Mouse (Mus musculus) ovary, postnatal 36 days (tissue): ENCODE data around the gene Vps50.
"Not testable (repeated sequence)": the region's sequence is repeated elsewhere in the genome, so short reads cannot be mapped to it uniquely, and the experiment has no call there.

Source experiments
- DNase-seq: peaks from one replicate; pipeline ENCODE4 v3.0.0; 2022; ENCODE audit warnings: low spot score, mixed read lengths

Gene Vps50

DNA sequence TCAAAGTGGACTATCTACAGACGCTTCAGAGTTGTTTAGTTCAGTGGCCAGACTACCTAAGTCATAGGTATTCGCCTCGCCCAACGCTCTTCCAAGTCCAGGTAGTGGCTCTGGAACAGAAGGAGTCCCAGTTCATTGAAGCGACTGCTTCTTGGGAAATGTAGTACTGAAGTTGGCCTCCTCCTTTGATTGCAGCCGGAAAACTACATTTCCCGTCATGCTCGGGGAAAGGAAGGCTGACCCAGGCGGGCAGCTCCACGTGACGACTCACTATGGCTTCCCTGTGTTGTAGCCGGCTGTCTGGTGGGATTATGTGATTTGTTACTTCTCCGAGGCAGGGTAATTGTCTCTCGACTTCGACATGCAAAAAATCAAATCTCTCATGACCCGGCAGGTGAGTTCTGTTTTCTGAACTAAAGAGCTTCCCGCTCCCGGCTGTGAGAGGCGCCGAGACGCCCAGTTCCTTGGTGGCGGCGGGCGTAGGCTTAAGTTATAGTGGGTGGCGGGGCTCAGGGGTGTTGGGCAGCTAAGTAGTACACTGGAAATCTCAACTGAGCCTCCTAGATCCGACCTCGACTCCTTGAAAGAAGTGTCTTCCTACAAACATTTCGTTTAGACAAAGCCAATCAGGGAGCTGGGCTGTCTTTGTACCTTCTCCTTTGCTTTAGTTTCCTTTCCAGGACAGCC is at the start of gene Vps50, which contains the start of gene Hepacam2:
Vps50 (plus strand) TSS at position 221 of the 687 bp plus-strand sequence.
Hepacam2 (minus strand) TSS at position 137 of the 687 bp plus-strand sequence.
- peak; percentile 76 for DNase-seq

DNA sequence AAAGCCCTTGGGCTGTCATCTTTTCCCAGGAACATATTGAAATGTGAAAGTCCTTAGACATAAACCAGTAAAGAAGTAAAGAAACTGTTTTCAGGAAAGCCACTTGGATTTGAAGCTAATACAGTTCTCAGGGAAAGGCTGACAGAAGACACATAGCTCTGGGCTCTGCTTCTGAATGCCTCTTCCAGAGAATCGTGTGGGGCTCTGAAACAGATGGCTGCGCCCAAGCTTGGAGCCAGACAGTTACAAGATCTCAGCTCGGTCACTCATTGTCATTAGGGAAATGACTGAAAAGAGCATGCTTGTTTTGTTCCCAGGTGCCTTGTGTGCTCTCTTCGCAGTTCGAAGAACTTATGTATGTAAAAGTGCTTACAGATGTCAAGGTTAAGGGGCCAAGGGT is 43.8 kb upstream of the Vps50 start:
- no peak for DNase-seq

DNA sequence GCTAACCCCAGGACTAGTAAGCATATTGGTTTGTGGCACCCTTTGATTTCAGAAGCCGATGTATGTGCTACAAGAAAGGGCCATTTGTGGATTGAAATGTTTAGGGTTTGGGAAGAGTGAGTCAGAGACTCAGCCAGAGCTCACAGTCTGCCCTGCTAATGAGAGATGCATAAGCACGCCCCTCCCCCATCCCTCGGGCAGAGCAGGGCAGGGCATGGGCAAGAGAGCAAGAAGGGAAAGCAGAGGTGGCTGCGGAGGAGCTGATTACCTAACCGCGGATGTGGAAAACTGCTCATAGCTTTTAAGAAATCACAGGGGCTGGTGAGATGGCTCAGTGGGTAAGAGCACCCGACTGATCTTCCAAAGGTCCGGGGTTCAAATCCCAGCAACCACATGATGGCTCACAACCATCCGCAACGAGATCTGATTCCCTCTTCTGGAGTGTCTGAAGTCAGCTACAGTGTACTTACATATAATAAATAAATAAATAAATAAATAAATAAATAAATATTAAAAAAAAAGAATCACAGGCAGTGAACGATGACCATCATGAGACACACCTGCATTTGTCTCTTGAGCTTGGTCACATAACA is 42.1 kb upstream of the Vps50 start:
- no peak for DNase-seq

DNA sequence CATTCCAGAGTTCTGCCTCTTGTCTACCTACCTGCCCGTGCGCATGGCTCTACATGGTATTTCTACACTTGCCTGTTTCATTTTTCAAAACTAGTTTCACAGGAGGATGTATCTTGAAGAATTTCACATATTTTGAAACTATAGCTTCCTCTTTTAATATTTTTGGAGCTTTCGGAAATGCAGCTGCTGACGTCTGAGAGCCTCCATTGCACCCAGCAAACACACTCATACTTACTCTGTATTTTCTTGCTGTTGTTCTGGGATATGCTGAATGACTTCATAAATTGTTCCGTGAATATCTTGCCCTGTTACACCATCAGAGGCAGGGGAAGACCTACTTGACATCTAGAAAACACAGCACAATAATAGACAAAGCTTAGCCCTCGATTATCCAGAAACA is 35.2 kb upstream of the Vps50 start:
- DNase-seq: no peak

DNA sequence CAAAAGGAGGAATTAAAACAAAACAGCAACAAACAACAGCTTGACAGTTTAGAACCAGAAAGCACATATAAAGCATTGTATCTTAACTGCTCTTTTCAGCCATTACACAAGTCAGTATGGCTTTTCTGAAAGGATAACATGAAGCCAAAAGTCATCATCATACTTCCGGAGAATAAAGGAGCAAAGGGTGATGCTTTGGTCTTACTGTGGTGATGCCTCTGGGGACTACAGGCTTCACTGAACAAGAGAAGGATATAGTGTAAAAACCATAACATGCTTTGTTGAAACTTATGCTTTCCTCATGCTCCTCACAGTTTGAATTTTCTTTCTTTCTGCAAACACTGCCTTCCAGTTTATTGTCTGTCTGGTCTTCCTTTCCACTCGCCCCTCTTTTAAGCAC is 34.6 kb upstream of the Vps50 start:
- DNase-seq: no peak

DNA sequence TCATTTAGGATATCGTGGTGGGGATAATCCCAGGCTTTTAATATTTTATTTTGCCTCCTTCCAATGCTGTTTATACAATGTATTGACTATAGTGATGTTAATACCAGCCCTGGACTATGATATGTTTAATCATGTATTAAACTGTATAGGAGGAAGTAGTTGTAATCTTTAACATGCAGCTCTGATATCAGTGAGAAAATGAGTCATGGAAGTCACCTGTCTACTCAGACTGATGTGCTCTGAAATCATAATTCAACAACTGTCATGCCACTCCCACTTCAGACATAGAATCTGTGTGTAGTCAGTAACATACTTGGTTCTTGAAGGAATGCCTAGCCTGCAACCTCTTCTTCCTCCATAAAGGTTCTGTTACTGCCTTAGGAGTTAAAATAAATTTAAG is 29.6 kb upstream of the Vps50 start:
- no peak for DNase-seq

DNA sequence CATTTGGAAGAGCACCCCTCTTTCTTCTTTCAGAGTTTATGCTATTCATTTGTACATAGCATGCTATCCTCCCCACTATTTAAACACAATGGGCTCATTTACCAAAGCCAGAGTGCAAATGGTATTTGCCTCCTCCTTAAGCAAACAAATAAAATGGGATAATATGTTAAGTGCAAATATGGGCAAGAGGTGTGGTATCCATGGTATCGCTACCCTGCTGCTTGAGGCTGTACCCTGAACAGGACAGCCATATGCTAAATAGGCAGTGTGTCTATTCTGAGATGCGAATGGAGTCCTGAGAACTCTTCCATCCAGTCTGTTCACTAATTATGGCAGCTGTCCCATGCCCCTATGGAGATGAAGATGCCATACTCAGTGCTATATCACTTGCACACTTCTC is 27.5 kb upstream of the Vps50 start:
- DNase-seq: no peak

DNA sequence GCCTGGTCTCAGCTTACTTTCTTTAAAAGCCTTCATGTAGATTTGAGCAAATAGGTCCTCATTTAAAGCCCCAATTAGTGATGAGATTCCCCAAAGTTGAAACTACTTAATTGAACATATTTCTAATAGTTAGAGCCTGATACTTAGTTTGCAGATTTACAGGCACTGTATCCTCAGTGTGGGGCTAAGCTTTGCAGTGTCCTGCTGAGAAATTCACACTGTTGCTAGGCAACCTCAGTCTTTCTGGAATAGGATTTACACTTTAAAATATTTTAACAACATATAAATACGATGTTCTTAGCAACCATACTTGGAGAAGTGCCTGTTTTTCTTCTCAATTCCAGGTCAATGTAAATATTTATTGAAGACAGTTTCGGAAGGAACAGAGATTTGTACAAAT is 21.9 kb upstream of the Vps50 start:
- DNase-seq: no peak

DNA sequence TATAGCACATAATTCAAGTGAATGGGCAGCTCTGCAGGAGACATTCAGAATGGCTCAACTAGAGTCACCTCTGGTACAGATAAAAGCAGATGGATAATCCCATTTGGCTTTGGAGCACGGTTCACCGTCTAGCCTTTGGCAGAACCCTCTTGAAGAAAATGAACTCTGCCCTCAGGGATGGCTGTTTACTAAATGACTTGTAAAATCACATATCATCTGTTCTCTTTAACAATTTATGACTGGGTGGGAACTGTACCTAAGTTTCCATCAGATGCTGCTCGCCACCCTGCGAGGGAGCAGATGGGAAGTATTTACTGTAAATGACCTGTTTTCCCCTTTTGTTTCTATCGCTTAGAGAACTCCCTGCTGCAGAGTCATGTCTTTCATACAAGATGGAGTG is 18.3 kb upstream of the Vps50 start:
- DNase-seq: no peak

DNA sequence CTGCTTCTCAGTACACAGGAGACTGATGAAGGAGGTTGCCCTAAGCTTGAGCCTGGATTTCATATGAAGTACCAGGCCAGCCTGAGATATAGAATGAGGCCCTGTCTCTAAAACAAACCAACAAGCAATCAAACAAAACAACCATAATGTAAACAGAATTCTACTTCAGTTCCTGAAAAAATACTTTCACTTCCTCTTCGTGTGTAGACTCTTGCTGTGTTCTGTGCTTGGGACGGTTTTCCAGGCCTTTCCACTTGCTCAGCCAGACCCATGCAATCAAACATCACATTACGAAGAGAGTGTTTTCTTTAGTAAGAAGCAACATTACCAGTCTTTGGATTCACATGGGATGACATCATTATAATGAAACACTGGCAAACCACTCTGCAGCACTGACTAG is 16.5 kb upstream of the Vps50 start:
- DNase-seq: no peak

DNA sequence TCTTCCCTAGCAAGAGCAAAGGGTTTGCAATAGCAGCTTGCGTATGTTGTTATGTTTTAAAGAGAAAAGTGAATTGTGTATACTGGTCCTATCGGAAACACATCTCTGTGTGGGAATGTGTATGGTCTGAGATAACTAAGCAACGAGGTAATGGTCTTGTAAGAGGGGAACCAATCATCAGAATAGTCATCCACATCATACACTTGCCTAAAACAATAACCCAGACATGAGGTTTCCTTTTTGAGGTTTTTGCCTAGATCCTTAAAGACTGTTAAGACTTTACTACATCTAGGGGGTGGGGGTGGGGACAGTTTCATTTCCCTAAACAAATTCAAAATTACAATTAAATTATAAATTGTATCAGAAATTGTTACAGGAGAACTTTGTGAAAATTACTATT is 13.0 kb upstream of the Vps50 start:
- no peak for DNase-seq

DNA sequence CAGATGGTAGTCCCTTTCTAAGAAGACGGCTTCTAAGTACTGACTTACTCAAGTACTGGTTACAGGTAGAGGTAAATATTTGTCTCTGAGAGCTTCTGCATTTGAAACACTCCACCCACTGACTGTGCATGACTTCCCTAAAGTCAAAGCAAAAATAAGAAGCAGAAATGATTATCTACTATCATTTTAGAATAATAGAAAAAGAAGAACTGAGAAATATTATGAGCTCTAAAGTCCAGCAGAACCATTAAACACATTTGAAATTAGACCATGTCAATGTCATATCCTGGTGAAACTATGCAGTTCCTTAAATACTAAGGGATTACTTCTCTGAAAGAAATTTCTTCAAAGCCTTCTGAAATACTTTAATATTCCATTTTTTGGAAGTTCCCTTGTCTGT is 10.8 kb upstream of the Vps50 start:
- no peak for DNase-seq

DNA sequence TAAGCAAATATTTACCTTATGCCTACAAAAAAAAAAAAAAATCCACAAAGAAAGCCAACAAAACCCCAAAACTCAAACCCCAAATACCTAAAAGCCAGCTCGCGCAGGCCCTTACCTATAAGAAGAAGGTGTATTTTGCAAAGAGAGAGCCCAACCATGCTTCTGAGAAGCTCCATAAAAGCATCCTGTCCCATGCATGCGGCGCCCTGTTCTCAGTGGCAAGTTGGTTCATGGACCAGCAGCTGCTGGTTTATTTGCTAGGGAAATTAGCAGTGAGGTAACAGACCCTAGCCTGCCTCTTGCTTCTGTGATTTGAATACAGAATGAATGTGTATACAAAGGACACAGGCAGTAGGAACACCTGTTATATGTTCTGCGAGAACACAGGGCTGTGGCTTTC is 3.9 kb upstream of the Vps50 start:
- DNase-seq: no peak

DNA sequence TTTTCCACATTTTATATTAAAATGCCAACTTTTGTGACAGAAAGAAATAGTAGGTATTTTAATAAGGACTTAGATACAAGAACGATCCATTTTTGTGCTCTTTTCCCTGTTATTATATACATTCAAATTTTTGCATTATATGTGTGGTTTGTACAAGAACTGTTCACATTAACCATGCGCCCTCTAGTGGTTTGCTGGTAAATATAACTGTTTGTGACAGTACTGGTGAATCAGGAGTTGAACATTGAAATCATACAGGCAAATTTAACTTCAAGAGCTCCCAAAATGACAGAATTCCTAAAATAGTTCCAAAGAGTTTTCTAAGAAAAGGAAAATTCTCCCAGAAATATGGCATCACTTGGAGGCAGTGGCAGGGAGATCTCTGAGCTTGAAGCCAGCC is 2.0 kb upstream of the Vps50 start:
- DNase-seq: no peak

DNA sequence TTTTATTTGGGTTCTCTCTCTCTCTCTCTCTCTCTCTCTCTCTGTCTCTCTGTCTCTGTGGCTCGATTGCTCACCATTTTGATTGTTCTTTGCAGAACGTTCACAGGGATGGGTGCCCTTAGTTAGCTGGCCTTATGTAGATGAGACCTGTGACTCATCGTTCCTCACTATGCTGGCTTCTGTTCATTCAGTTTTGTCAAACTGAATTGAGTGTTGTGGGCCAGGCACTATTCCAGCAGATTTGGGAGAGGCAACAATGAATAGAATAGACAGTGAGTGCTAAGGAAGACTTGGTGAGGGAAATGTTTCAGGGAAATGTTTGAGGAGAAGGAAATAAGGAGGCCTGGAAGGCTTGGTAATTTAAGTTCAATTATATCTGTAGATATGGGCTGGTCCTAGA is 2.1 kb downstream of the Vps50 start:
- no peak for DNase-seq

DNA sequence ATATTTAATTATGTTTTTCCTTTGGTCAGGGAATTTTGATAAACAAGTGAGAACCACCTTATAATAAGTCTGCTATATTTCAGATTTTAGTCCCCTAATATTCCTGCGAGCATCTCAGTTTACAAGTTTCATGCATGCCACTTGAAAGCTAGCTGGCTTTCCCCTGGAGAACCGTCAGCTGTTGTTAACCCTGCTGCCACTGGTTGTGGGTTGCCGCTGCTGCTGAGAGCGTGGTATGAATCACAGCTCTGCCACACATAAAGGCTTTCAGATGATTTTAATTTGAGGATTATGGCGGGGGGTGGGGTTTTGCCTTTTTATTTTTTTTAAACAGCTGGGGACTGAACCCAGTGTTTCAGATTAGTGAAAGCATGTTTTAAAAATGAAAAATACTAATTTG is 7.1 kb downstream of the Vps50 start:
- no peak for DNase-seq

DNA sequence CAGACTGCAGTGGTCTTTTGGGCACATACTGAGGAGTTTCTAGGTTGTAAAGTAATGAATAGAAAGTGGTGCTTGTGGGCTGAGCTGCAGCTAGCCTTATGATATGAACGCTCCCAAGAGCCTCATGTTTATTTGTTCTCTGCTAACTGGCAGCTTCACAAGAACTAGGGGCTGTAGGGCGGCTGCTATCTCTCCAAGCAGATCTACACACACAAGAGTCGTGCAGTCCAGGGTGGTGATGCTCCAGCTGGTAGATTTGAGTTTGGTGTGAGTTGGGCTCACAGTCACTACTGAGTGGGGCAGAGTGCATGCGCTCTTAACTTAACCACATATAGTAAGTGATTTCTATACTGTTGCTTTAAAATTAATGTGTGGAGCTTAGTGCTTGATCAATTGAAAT is 8.9 kb downstream of the Vps50 start:
- DNase-seq: no peak

DNA sequence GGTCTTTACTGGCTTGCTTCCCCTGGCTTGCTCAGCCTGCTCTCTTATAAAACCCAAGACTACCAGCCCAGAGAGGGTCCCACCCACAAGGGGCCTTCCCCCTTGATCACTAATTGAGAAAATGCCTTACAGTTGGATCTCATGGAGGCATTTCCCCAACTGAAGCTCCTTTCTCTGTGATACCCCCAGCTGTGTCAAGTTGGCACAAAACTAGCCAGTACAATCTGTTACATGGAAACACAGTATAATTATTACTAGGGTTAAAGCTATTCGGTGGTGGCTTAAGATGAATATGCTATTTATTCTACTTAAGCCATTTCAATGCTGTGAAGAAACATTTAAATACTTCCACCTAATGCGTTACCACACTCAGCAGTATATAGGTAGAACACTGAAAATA is 10.0 kb downstream of the Vps50 start:
- DNase-seq: not testable (repeated sequence)

DNA sequence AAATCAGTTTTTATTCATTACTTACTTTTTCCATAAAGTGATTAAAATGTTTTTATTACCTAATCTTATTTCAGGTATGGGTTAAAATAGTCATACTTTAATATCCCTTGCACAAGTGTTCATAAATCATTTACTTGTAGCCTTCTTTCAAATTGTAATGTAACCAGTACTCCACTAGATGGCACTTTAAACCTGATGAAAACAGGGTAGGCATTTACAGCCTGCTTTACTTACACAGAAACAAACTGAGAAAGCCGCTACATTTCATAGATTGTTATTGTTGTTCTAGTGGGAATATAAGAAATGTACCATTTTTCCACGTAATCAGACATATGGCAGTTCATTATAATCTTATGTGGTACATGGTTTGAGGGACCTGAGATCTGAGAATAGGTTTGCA is 11.6 kb downstream of the Vps50 start:
- DNase-seq: no peak

DNA sequence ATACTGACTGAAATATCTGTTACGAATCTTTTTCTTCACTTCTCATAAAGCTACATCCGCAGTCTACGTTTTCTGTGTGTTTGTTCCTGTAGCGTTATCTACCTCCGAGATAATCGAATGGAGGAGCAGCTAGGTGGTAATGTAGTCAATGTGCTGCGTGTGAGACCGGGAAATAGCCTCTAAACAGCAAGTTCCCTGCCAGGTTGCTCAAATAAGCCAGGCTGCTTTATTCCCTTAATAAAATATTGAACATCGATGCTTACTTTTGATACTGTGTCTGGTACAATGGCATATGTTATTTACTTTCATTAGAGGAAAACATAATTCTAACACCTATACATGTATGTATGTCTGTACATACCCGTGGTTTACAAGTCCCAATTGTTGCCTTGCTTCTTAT is 12.9 kb downstream of the Vps50 start:
- DNase-seq: no peak

DNA sequence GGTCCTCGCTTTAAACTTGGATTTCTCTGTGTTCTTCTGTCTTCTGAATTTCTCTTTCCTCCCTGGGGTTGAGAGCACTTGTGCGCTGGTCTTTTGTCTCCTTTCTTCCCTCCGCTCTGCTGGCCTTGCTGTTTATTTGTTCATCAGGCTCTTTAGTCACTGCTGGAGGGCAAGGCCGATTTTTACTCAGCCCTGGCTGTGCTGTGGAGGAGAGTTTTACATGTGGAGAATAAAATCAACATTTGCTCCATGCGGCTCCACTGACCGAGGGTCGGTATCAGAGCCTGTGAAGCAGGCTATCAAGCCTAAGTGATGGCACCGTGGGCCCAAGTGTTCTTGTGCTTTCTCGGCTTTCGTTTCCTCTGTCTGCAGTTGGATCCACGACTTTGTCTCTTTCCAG is 13.4 kb downstream of the Vps50 start:
- DNase-seq: no peak

DNA sequence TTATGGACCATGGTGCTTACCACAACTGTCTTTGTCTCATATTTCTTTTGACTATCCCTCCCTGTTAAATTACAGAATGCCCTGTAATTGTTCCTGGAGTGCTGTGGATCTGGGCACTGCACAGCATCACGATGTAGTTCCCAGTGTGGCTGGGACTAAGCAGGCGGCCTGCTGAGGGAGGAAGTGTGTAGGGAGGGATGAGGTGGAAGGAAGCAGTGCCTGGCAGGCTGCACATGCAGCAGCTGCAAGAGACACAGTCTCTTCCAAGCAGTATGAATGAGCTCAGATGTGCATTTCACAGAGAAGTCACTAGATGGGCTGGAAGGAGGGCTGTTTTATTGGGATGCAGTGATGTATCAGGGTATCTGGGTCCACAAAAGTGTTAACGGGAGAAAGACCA is 14.4 kb downstream of the Vps50 start:
- DNase-seq: no peak

DNA sequence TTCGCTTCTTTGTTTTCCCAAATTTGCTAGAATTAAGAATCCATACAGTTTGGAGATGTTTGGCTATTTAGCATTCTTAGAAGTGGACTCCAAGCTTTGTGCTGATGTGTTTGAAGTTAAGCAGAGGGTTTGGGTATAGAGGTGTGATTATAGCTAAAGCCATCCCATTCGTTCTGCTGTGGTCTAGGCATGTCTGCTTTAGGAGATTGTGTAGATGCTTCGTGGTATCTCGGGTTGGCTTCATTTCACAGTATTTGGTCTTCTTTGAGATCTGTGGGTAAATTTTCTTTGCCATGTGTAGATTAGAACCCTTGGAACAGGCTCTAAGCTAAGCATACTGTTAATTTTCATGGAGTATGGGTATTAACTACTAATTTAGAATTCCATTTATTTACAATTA is 30.0 kb downstream of the Vps50 start:
- DNase-seq: no peak

DNA sequence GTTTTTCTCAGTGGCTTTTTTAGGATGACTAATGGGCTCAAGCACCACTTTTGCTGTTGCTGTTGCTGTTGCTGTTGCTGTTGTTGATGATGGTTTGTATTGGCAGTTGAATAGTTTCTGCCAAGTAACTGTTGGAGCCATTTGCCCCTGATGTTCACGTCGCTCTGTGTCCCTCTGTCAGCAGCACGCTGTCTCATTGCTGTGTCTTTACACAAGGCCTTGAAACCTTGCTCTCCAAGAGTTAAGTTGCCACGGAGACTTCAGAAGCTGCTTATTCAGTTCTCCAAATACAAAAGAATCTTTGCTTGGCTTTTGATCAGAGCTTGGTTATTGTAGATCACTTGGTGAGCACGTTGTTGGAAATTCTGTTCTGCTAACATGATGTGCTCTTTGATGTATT is 33.3 kb downstream of the Vps50 start:
- no peak for DNase-seq
